Mouse (Mus musculus) CH12.LX (cell line): Measurements from ENCODE around the gene Olfr411. TPM values are rescaled to one million over a fixed set of nuclear protein-coding genes. Genes with fewer than 3 reads are reported as not detected.

ENCODE experiments used
- polyA plus RNA-seq: library from polyadenylated mRNA; unstranded; fragments of >175 nt; gene quantifications from 2 replicates; pipeline ENCODE4 v1.2.1, GENCODE M21; 2012; ENCODE audit warnings: low read depth; ENCODE audit not compliant: insufficient read length
- total RNA-seq, 2 experiments: library from RNA; depleted of rRNA; stranded (reverse); fragments of 300-350 nt in 1 of 2; fragments of >200 nt in 1 of 2; gene quantifications; 2 replicates each; pipeline ENCODE4 v1.2.3; 2012 to 2014

The Olfr411 gene
- total and polyA plus RNA-seq, 3 experiments, result not detected

Other genes starting within 250 kb of the Olfr411 start
- gene Olfr401, start 238.9 kb downstream of the Olfr411 start, total RNA-seq (2012; rRNA removed), result not detected in 2 replicates
- gene Olfr401, start 238.9 kb downstream of the Olfr411 start, total RNA-seq (2014; rRNA removed), result not detected in 2 replicates
- gene Olfr401, start 238.9 kb downstream of the Olfr411 start, polyA plus RNA-seq, result not detected in 2 replicates
- not detected in 2 replicates for gene Olfr402, start 199.1 kb downstream of the Olfr411 start, total RNA-seq (2012; rRNA removed)
- not detected in 2 replicates for gene Olfr402, start 199.1 kb downstream of the Olfr411 start, total RNA-seq (2014; rRNA removed)
- not detected in 2 replicates for gene Olfr402, start 199.1 kb downstream of the Olfr411 start, polyA plus RNA-seq
- not detected in 2 replicates for gene Olfr403, start 166.4 kb downstream of the Olfr411 start, total RNA-seq (2012; rRNA removed)
- gene Olfr403, start 166.4 kb downstream of the Olfr411 start, total RNA-seq (2014; rRNA removed), result not detected in 2 replicates
- not detected in 2 replicates for gene Olfr403, start 166.4 kb downstream of the Olfr411 start, polyA plus RNA-seq
- gene Olfr43, start 141.3 kb downstream of the Olfr411 start, total RNA-seq (2012; rRNA removed), result not detected in 2 replicates
- not detected in 2 replicates for gene Olfr43, start 141.3 kb downstream of the Olfr411 start, total RNA-seq (2014; rRNA removed)
- gene Olfr43, start 141.3 kb downstream of the Olfr411 start, polyA plus RNA-seq, result not detected in 2 replicates
- not detected in 2 replicates for gene Olfr406, start 92.8 kb downstream of the Olfr411 start, total RNA-seq (2012; rRNA removed)
- gene Olfr406, start 92.8 kb downstream of the Olfr411 start, total RNA-seq (2014; rRNA removed), result not detected in 2 replicates
- not detected in 2 replicates for gene Olfr406, start 92.8 kb downstream of the Olfr411 start, polyA plus RNA-seq
- gene Olfr59, start 68.9 kb downstream of the Olfr411 start, total RNA-seq (2012; rRNA removed), result not detected in 2 replicates
- not detected in 2 replicates for gene Olfr59, start 68.9 kb downstream of the Olfr411 start, total RNA-seq (2014; rRNA removed)
- gene Olfr59, start 68.9 kb downstream of the Olfr411 start, polyA plus RNA-seq, result not detected in 2 replicates
- not detected in 2 replicates for gene Olfr410, start 14.6 kb downstream of the Olfr411 start, total RNA-seq (2012; rRNA removed)
- not detected in 2 replicates for gene Olfr410, start 14.6 kb downstream of the Olfr411 start, total RNA-seq (2014; rRNA removed)
- gene Olfr410, start 14.6 kb downstream of the Olfr411 start, polyA plus RNA-seq, result not detected in 2 replicates
- not detected in 2 replicates for gene Olfr412, start 9.4 kb upstream of the Olfr411 start, total RNA-seq (2012; rRNA removed)
- not detected in 2 replicates for gene Olfr412, start 9.4 kb upstream of the Olfr411 start, total RNA-seq (2014; rRNA removed)
- not detected in 2 replicates for gene Olfr412, start 9.4 kb upstream of the Olfr411 start, polyA plus RNA-seq